Mouse (Mus musculus) left cerebral cortex, postnatal 14 days (tissue): ENCODE results near the gene Arfgef3. TPM values are rescaled to one million over a fixed set of nuclear protein-coding genes. Genes with fewer than 3 reads are reported as not detected.
"Not testable (repeated sequence)": the region's sequence is repeated elsewhere in the genome, so short reads cannot be mapped to it uniquely, and the experiment has no call there.

Source experiments
- DNase-seq, 2 experiments: peaks; one replicate each; pipeline ENCODE4 v3.0.0; 2021 to 2022; ENCODE audit warnings: low spot score in 2 of 2, mixed read lengths in 1 of 2
- intact Hi-C: fragments of 180-260 bp; cut with DNase I; formaldehyde crosslinking; loops from one replicate; pipeline ENCODE4 v1.15.1; 2025
- total RNA-seq, 2 experiments: library from RNA; stranded (reverse); gene quantifications; 2 replicates each; pipeline ENCODE4 v1.2.3; 2021

Gene Arfgef3
- total RNA-seq, 2 experiments from 2014 or later = 104 to 116 TPM

GRCm38 (mm10) chr10:18604827-18605535 is 138.8 kb downstream of the Arfgef3 start:
- DNase-seq = not testable (repeated sequence)
- intact Hi-C loops = loop anchor here (5.0 kb wide), 1 partner anchor 213 kb away; no protein-coding TSS in a partner anchor

DNA sequence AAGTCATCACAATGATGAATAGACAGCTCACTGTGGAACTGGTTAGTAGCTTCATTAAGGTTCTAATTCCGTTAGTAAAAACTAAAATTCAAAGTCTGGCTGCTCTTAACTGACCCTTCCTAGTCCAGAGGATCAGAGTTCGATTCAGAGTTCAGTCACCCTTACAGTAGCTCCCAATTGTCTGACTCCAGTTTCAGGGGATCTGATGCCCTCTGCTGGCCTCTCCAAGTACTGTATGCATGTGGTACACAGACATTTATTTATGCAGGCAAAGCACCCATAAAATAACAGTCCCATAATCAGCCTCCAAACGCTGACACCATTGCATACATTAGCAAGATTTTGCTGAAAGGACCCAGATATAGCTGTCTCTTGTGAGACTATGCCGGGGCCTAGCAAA is 141.7 kb downstream of the Arfgef3 start:
- peak; percentile 85 to 87 for DNase-seq
- intact Hi-C loops = loop anchor here (5.0 kb wide), 1 partner anchor 210 kb away; no protein-coding TSS in a partner anchor

- intact Hi-C loops = no loop called here
- DNase-seq = no peak
Observed at GRCm38 (mm10) chr10:18597601-18598000, 146.1 kb downstream of the Arfgef3 start.

GRCm38 (mm10) chr10:18589455-18589854 is 154.3 kb downstream of the Arfgef3 start:
- intact Hi-C loops = no loop called here
- DNase-seq = no peak

GRCm38 (mm10) chr10:18584188-18584587 is 159.6 kb downstream of the Arfgef3 start:
- no peak for DNase-seq
- intact Hi-C loops = no loop called here

GRCm38 (mm10) chr10:18572581-18572980 is 171.2 kb downstream of the Arfgef3 start:
- DNase-seq = no peak
- intact Hi-C loops = no loop called here

DNA sequence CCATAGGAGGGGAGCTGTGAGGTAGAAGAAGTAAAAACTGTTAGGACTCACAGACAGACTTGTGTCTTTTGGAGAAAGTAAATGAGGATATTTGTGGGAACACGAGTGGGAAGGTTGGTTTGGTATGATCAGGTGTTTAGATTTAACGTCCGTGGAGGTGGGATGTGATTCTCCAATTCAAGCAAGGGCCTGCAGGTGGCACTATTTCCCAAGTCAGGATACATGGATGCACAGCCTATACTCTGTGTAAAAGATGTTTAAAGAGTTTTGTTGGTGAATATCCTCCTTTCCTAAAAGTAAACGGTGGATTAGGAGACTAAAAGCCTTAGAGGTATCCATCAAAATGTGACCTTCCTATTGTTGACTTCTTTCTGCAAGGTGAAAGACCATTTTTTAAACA is 180.8 kb downstream of the Arfgef3 start:
- intact Hi-C loops = loop anchor here (2.0 to 5.0 kb wide), 2 partner anchors 274 to 342 kb away; no protein-coding TSS in a partner anchor

DNA sequence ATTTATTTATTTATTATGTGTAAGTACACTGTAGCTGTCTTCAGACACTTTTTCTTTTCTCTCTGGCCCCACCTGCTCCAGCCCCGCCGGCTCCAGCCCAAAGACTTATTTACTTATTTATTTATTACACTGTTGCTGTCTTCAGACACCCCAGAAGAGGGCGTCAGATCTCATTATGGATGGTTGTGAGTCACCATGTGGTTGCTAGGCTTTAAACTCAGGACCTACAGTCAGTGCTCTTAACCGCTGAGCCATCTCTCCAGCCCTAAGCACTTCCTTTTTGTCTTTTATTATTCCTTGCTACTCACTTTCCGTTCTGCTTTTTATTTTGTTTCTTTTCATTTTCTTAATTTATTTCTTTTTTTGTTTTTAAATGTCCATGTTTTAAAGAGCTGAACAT is 182.3 kb downstream of the Arfgef3 start:
- intact Hi-C loops = loop anchor here (5.0 kb wide), 1 partner anchor 276 kb away; no protein-coding TSS in a partner anchor
- DNase-seq = no peak

More for the DNA sequence above, 180.8 kb downstream of the Arfgef3 start:
- peak; percentile 53 to 76 for DNase-seq

DNA sequence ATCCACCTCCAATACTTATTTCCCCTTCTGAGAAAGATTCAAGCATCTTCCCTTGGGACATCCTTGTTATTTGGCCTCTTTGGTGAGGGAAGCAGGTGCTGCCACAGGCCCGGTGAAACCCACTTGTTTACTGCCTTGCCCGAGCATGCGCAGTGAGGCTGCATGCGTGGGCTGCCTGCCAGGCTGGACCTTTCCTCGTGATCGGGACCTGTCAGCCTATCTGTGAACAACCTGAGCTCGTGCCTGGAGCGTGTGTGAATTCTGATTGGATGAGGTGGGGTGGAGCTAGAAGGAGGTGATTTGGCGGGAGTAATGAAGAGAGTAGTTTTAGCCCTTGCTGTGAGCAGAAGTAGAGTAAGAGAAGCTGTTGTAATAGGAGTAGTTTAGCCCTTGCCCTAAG is 184.7 kb downstream of the Arfgef3 start:
- DNase-seq, intact Hi-C loops: not testable (repeated sequence)

DNA sequence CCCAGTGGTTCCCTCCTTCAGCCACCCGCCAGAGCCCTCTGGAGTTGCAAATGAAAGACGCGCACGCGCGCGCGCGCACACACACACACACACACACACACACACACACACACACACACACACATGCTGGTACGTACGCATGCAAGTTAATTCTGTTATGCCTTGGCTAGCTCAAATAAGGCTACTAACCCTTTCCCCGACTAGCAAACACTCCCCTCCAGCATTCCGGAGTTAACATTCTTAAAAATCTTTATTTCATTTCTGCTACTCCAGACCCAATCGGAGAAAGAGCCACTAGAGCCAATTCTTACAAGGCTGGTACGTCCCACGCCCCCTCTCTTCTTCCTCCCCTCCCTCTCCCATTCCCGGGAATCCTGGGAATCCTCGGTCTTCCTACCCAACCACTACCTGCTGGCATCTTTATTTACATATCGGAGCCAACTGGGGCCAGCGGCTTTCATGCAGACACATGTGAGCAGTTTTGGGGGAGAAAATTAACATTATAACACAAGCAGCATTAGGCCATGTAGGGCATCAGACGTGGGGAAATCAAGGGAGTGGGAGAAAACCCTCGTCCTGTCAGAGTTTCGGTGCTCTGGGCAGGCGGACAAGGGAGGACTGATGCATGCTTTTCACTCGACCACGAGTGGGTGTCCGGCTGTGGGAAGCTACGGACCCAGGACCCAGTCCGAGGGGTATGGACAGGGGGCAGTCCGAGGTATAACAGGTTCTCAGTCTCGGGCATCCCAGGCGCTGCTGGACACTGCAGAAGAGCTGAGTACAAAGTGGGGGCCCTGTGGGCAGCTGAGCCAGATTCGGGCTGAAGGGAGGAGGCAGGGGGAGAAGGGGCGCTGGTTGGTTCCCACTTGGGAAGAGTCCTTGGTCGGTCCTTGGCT is 194.2 kb downstream of the Arfgef3 start:
- intact Hi-C loops = no loop called here
- peak in 1 of 2 experiments; percentile 43 for DNase-seq

- intact Hi-C loops = no loop called here
- no peak for DNase-seq
Observed at GRCm38 (mm10) chr10:18547381-18547780, 196.4 kb downstream of the Arfgef3 start.

DNA sequence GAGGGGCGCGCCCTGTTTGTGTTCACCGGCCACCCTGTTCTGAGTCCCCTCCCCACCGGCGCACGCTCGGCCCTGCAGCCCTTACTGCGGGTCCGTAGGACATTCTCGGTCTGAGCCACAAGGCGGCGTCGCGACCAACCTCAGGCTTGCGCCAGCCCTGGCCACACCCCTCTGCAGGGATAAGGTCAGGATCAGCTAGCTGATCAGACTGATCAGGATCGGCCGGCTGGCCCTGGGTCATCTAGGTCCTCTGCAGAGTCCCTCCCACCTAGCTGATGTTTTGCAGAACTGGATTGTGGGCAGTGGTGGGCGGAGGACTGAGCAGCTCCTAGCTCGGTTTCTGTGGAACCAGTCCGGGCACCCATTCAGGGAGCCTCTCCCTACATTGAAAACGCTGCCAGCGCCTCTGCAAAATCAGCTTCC is 197.9 kb downstream of the Arfgef3 start, which contains the start of gene Hebp2:
Gene Hebp2, minus strand, starts transcription at position 264 of the 423 bp plus-strand sequence.
- DNase-seq = peak; percentile 37 to 59
- intact Hi-C loops = no loop called here

GRCm38 (mm10) chr10:18545309-18545708 is 198.4 kb downstream of the Arfgef3 start:
- no peak for DNase-seq
- intact Hi-C loops = no loop called here

- DNase-seq = no peak
- intact Hi-C loops = no loop called here
Observed at GRCm38 (mm10) chr10:18536889-18537288, 206.9 kb downstream of the Arfgef3 start.

DNA sequence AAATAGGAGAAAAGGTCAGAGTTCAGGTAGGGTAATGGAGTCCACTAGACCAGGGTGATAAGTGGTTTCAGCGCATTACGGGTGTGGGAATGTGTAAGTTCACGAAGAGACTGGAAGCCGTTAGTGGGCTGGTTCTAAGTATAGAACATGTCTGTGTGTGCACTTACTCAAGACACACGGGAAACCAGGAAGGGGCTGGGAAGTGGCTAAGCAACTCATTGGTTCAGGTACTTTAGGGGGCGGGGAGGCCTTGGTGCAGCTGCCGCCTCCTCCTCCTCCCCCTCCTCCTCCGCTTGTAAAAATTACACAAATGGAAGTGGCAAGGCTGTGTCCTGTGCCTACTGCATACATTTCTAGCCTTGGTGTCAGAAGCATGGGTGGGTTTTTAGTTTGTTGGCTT is 211.5 kb downstream of the Arfgef3 start:
- intact Hi-C loops = no loop called here

More for the DNA sequence above, 211.5 kb downstream of the Arfgef3 start:
- no peak for DNase-seq

Other genes with a start within 250 kb of the Arfgef3 start
- gene Hebp2, start 197.9 kb downstream of the Arfgef3 start, total RNA-seq = 1 to 10 TPM; 3.0 to 3.1 TPM
- gene Gm4922, start 42.8 kb upstream of the Arfgef3 start, total RNA-seq = not detected
- 1 to 10 TPM; 4.8 to 5.4 TPM for gene Perp, start 101.1 kb upstream of the Arfgef3 start, total RNA-seq